Comparison of ENCODE assay signal across 1 mouse cellular context in genomic region chr7:16405073-16405455, GRCm38 (mm10).
TF ChIP-seq lines count a peak whose summit lies in the region.

No protein-coding gene starts in this region.

TF ChIP-seq in CH12.LX, 34 proteins besides CTCF, POLR2A, EP300 and RAD21 (continued from another document):
- TF ChIP-seq NELFE (IDR thresholded peaks at IDR 0.05; ENCODE audit: low read depth, low read length) (no peak), JUN (IDR thresholded peaks at IDR 0.05; ENCODE audit: insufficient read depth, low read depth, low read length) (no peak), MAFK (IDR thresholded peaks at IDR 0.05; ENCODE audit: insufficient replicate concordance, low read length) (no peak), BHLHE40 (IDR thresholded peaks at IDR 0.05; ENCODE audit: low read depth, low read length) (no peak), ZC3H11A (IDR thresholded peaks at IDR 0.05; ENCODE audit: low read depth, low read length) (no peak), UBTF (IDR thresholded peaks at IDR 0.05; ENCODE audit: low read depth, low read length) (no peak), TBP (conservative IDR thresholded peaks at IDR 0.05; ENCODE audit: low read depth, low read length) (no peak)
